Mouse (Mus musculus) embryonic facial prominence, embryonic 12.5 days (tissue): ENCODE measurements around the gene Eif1ad. TPM values are rescaled to one million over a fixed set of nuclear protein-coding genes. Genes with fewer than 3 reads are reported as not detected.
"Not testable (repeated sequence)": the region's sequence is repeated elsewhere in the genome, so short reads cannot be mapped to it uniquely, and the experiment has no call there.

Experiments used
- ATAC-seq: fragments of 200-750 bp; cut with Nextera tagmentation; 2 replicates; pipeline ENCODE4 v1.8.0; 2017; ENCODE audit not compliant: insufficient number of reproducible peaks, insufficient read depth, low FRiP score, low TSS enrichment
- H3K27ac ChIP-seq: fragments of 300-500 bp; sonication (generic); 2 replicates; pipeline ENCODE4 v1.5.1; 2016; ENCODE audit warnings: mild to moderate bottlenecking
- H3K27me3 ChIP-seq: fragments of 300-500 bp; sonication (generic); 2 replicates; pipeline ENCODE4 v1.6.1; 2016; ENCODE audit warnings: mild to moderate bottlenecking, moderate library complexity
- H3K36me3 ChIP-seq: fragments of 300-500 bp; sonication (generic); 2 replicates; pipeline ENCODE4 v1.6.1; 2016; ENCODE audit warnings: mild to moderate bottlenecking
- H3K4me1 ChIP-seq: fragments of 300-500 bp; sonication (generic); 2 replicates; pipeline ENCODE4 v1.6.1; 2016
- H3K4me2 ChIP-seq: fragments of 300-500 bp; sonication (generic); replicated peaks from 2 replicates; pipeline ENCODE4 v1.6.1; 2016; ENCODE audit warnings: mild to moderate bottlenecking, moderate library complexity
- H3K4me3 ChIP-seq: fragments of 300-500 bp; sonication (generic); 2 replicates; pipeline ENCODE4 v1.5.1; 2016; ENCODE audit warnings: mild to moderate bottlenecking
- H3K9ac ChIP-seq: fragments of 300-500 bp; sonication (generic); 2 replicates; pipeline ENCODE4 v1.6.1; 2016; ENCODE audit warnings: mild to moderate bottlenecking, moderate library complexity
- H3K9me3 ChIP-seq: fragments of 300-500 bp; sonication (generic); 2 replicates; pipeline ENCODE4 v1.6.1; 2016; ENCODE audit warnings: mild to moderate bottlenecking, moderate library complexity
- WGBS: fragments of 180-500 bp; shearing (Covaris S2); methylation state at CpG from one replicate; pipeline ENCODE4 v1.1.7; 2016; 5-methylcytosine and 5-hydroxymethylcytosine counted together
- polyA plus RNA-seq: library from polyadenylated mRNA; unstranded; fragments of >200 nt; fragmentation: Nextera tagmentation; extraction: Ambion mirVana; gene quantifications from 2 replicates; pipeline ENCODE4 v1.2.1, GENCODE M21; 2016

Eif1ad gene
- polyA plus RNA-seq, 1 experiment from 2014 or later = 66.8 TPM

DNA sequence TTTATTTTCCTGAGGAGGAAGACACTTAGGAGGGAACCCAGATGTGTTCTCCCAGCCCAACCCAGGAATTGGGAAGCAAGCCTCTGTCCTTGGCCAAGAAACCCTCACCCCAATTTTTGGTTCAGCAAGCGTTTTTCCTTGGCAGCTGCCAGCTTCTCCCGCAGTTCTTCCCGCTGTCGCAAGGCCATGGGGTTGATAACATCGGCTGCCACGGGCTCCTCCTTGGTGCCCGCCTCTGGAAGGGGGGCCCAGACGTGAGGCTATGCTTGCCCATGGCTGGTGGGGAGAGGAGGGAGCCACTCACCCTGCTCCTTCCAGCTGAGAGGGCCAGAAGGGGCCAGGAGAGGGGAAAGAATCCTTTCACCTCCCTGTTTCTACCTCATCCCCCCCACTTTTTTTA is 18.2 kb downstream of the Eif1ad start:
- Histone ChIP-seq H3K4me2 (no peak overlapping the region), H3K27me3 (no peaks in the 10 kb centered on the region), H3K4me3 (no peak overlapping the region), H3K36me3 (peaks cover 64% of the 10 kb centered on the region), H3K9me3 (no peaks in the 10 kb centered on the region), H3K27ac (no peak overlapping the region), H3K4me1 (peaks cover 23% of the 10 kb centered on the region), H3K9ac (no peak overlapping the region)
- 91% methylated on average over 8 of the region's 8 CpGs for WGBS
- ATAC-seq = no peak

- no peaks in the 10 kb centered on the region for H3K27me3 ChIP-seq
- peak overlapping the region; percentile 98 for H3K9ac ChIP-seq
- under 1% methylated on average over 42 of the region's 43 CpGs for WGBS
- H3K4me1 ChIP-seq = peaks cover 31% of the 10 kb centered on the region
- peak overlapping the region; percentile 99 for H3K4me3 ChIP-seq
- H3K36me3 ChIP-seq = peaks cover 31% of the 10 kb centered on the region
- peak overlapping the region; percentile 89 for H3K4me2 ChIP-seq
- no peaks in the 10 kb centered on the region for H3K9me3 ChIP-seq
- ATAC-seq = no peak
- H3K27ac ChIP-seq = peak overlapping the region; percentile 88
These were observed 21.5 kb downstream of the Eif1ad start for GRCm38 (mm10) chr19:5388011-5388441.

- WGBS = 2% methylated on average over 43 of the region's 43 CpGs
- Histone ChIP-seq H3K36me3 (peaks cover 24% of the 10 kb centered on the region), H3K4me3 (peak within 1 kb of the TSS; percentile 99), H3K27ac (peak within 1 kb of the TSS; percentile 88), H3K9me3 (no peaks in the 10 kb centered on the region), H3K9ac (peak within 1 kb of the TSS; percentile 98), H3K4me2 (peak within 1 kb of the TSS; percentile 89), H3K27me3 (no peaks in the 10 kb centered on the region), H3K4me1 (peaks cover 31% of the 10 kb centered on the region)
- peak; percentile 94 for ATAC-seq
These were observed 22.2 kb downstream of the Eif1ad start, which contains the start of gene Sart1 for GRCm38 (mm10) chr19:5388588-5389242. Gene Sart1, minus strand, starts transcription at chr19:5388703.

GRCm38 (mm10) chr19:5389647-5390046 is 23.1 kb downstream of the Eif1ad start:
- WGBS = 49% methylated on average over 12 of the region's 12 CpGs
- H3K27ac ChIP-seq = peak overlapping the region; percentile 57; the same call in 1 of the 2 replicates

DNA sequence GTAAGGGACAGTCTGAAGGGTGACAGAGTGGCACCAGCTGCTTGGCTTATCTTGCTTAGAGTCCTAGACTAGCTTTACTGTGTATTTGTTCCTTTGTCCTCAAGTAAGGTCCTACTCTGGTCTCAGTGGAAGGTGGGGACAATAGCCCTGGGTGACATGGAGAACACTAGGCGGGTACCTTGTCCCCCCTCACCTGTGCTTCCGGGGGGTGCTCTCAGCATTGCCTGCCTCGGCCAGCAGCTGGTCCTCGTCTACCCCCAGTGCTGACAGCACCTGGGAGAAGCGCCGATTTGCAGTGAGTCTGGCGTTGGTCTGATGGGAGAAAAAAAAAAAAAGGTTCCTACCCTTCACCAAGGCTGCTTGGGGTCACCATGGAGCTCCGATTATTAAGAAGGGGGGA is 23.9 kb downstream of the Eif1ad start:
- H3K27me3 ChIP-seq = no peaks in the 10 kb centered on the region
- H3K4me3 ChIP-seq = peak overlapping the region; percentile 99; the same call in 1 of the 2 replicates
- 0 out of 2 replicates have a peak, but pooled peaks cover 8% of the 10 kb centered on the region for H3K36me3 ChIP-seq
- H3K9ac ChIP-seq = 0 out of 2 replicates have a peak overlapping the region, but pooled peaks have one; percentile 46
- WGBS = 79% methylated on average over 8 of the region's 8 CpGs
- ATAC-seq = no peak
- H3K9me3 ChIP-seq = no peaks in the 10 kb centered on the region
- H3K4me1 ChIP-seq = peaks cover 31% of the 10 kb centered on the region
- peak overlapping the region; percentile 89 for H3K4me2 ChIP-seq
- no peak overlapping the region for H3K27ac ChIP-seq

More at GRCm38 (mm10) chr19:5389647-5390046, 23.1 kb downstream of the Eif1ad start:
- Histone ChIP-seq H3K4me1 (peaks cover 31% of the 10 kb centered on the region), H3K4me3 (peak overlapping the region; percentile 99), H3K9me3 (no peaks in the 10 kb centered on the region), H3K27me3 (no peaks in the 10 kb centered on the region), H3K36me3 (peaks cover 15% of the 10 kb centered on the region), H3K4me2 (peak overlapping the region; percentile 89), H3K9ac (peak overlapping the region; percentile 46)
- ATAC-seq = no peak

GRCm38 (mm10) chr19:5392892-5393291 is 26.4 kb downstream of the Eif1ad start:
- 80% methylated on average over 4 of the region's 4 CpGs for WGBS
- H3K36me3 ChIP-seq = no peaks in the 10 kb centered on the region
- H3K27me3 ChIP-seq = no peaks in the 10 kb centered on the region
- no peak overlapping the region for H3K4me2 ChIP-seq
- H3K4me3 ChIP-seq = no peak overlapping the region
- no peak for ATAC-seq
- no peaks in the 10 kb centered on the region for H3K9me3 ChIP-seq
- no peak overlapping the region for H3K9ac ChIP-seq
- peaks cover 15% of the 10 kb centered on the region for H3K4me1 ChIP-seq
- no peak overlapping the region for H3K27ac ChIP-seq

- Histone ChIP-seq H3K4me2 (no peak overlapping the region), H3K9me3 (no peaks in the 10 kb centered on the region), H3K27ac (no peak overlapping the region), H3K4me3 (no peak overlapping the region), H3K27me3 (no peaks in the 10 kb centered on the region), H3K4me1 (peaks cover 13% of the 10 kb centered on the region), H3K9ac (no peak overlapping the region), H3K36me3 (no peaks in the 10 kb centered on the region)
- WGBS = 51% methylated on average over 10 of the region's 10 CpGs
- no peak for ATAC-seq
These were observed 27.6 kb downstream of the Eif1ad start for GRCm38 (mm10) chr19:5394168-5394567.

GRCm38 (mm10) chr19:5395371-5395770 is 28.8 kb downstream of the Eif1ad start:
- H3K4me1 ChIP-seq = peaks cover 1% of the 10 kb centered on the region
- 69% methylated on average over 4 of the region's 4 CpGs for WGBS
- ATAC-seq = no peak

GRCm38 (mm10) chr19:5401073-5401472 is 34.5 kb downstream of the Eif1ad start:
- H3K4me2 ChIP-seq, H3K27ac ChIP-seq, H3K27me3 ChIP-seq, H3K36me3 ChIP-seq, H3K9me3 ChIP-seq, ATAC-seq, H3K4me3 ChIP-seq, H3K4me1 ChIP-seq, H3K9ac ChIP-seq: not testable (repeated sequence)
- WGBS = 63% methylated on average over 4 of the region's 4 CpGs

More at GRCm38 (mm10) chr19:5395371-5395770, 28.8 kb downstream of the Eif1ad start:
- no peaks in the 10 kb centered on the region for H3K36me3 ChIP-seq
- no peak overlapping the region for H3K27ac ChIP-seq
- no peaks in the 10 kb centered on the region for H3K9me3 ChIP-seq
- no peak overlapping the region for H3K4me2 ChIP-seq
- no peak overlapping the region for H3K9ac ChIP-seq
- H3K4me3 ChIP-seq = no peak overlapping the region
- no peaks in the 10 kb centered on the region for H3K27me3 ChIP-seq

- H3K9me3 ChIP-seq = no peaks in the 10 kb centered on the region
- no peak within 1 kb of the TSS for H3K9ac ChIP-seq
- H3K36me3 ChIP-seq = no peaks in the 10 kb centered on the region
- 82% methylated on average over 8 of the region's 8 CpGs for WGBS
- no peaks in the 10 kb centered on the region for H3K27me3 ChIP-seq
- no peak within 1 kb of the TSS for H3K4me2 ChIP-seq
- peaks cover 3% of the 10 kb centered on the region; the same call in 1 of the 2 replicates for H3K4me1 ChIP-seq
- ATAC-seq = no peak
- H3K27ac ChIP-seq = no peak within 1 kb of the TSS
- no peak within 1 kb of the TSS for H3K4me3 ChIP-seq
These were observed 35.8 kb downstream of the Eif1ad start, which contains the start of gene Tsga10ip for GRCm38 (mm10) chr19:5402293-5402692. Gene Tsga10ip, minus strand, starts transcription at chr19:5402526.

DNA sequence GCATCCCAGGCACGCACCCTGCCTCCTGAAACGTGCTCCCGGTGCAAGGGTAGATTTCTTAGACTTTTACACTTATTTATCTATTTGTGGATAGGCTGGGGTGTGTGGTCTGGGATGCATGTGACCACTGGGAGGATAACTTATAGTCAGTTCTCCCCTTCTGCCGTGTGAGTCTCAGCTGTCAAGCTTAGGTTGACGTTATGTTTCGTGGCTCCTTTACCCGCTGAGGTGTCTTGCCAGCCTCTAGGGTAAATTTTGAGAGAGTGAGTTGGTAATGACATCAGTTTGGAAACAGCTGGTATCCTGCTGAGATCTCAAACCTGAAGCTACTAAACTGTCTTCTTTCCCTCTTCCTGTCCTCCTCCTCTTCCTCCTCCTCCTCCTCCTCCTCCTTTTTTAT is 39.4 kb downstream of the Eif1ad start:
- WGBS = 23% methylated on average over 7 of the region's 7 CpGs
- ATAC-seq = no peak
- H3K27ac ChIP-seq = peak overlapping the region; percentile 54; the same call in 1 of the 2 replicates

DNA sequence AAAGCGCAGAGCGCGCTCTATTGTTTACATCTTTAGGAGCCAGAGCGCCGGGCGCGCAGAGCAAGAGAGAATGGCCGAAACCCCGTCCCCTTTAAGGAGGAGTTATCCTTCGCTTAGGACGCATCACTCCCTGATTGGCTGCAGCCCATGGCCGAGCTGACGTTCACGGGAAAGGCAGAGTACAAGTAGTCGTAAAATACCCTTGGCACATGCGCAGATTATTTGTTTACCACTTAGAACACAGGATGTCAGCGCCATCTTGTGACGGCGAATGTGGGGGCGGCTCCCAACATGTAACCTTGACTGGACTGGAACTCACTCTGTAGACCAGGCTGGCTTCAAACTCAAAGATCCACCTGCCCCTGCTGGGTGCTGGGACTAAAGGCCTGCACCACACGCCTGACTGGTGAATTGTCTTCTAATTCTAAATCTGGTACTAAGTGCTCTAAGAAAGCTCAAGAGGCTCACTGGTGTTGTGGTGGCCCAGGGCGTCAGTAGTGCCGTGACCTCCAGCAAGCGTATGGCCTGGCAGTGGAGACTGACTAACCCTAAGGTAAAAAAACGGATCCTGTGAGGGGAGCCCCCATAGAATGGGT is 40.1 kb downstream of the Eif1ad start:
- 10% methylated on average over 25 of the region's 25 CpGs for whole genome bisulfite sequencing
- H3K36me3 ChIP-seq = not testable (repeated sequence)
- ATAC-seq = peak; percentile 72

More for the DNA sequence above, 39.4 kb downstream of the Eif1ad start:
- Histone ChIP-seq H3K4me2 (peak overlapping the region; percentile 47), H3K9ac (peak overlapping the region; percentile 47), H3K9me3 (no peaks in the 10 kb centered on the region), H3K27me3 (no peaks in the 10 kb centered on the region), H3K4me3 (peak overlapping the region; percentile 35), H3K36me3 (no peaks in the 10 kb centered on the region), H3K4me1 (peaks cover 3% of the 10 kb centered on the region; the same call in 1 of the 2 replicates)

More for the DNA sequence above, 40.1 kb downstream of the Eif1ad start:
- H3K4me1 ChIP-seq, H3K9me3 ChIP-seq, H3K27me3 ChIP-seq: not testable (repeated sequence)
- H3K4me3 ChIP-seq = peak overlapping the region; percentile 48
- peak overlapping the region; percentile 71 for H3K4me2 ChIP-seq
- H3K27ac ChIP-seq = peak overlapping the region; percentile 85
- peak overlapping the region; percentile 47 for H3K9ac ChIP-seq
